Mouse (Mus musculus): Measurements from ENCODE around the gene Aptx. TPM values are rescaled to one million over a fixed set of nuclear protein-coding genes. Genes with fewer than 3 reads are reported as not detected.

The Aptx gene
- 43.5 and 44.8 TPM in 2 replicates for polyA plus RNA-seq (2014; fragmentation: Nextera tagmentation; extraction: Ambion mirVana)

DNA sequence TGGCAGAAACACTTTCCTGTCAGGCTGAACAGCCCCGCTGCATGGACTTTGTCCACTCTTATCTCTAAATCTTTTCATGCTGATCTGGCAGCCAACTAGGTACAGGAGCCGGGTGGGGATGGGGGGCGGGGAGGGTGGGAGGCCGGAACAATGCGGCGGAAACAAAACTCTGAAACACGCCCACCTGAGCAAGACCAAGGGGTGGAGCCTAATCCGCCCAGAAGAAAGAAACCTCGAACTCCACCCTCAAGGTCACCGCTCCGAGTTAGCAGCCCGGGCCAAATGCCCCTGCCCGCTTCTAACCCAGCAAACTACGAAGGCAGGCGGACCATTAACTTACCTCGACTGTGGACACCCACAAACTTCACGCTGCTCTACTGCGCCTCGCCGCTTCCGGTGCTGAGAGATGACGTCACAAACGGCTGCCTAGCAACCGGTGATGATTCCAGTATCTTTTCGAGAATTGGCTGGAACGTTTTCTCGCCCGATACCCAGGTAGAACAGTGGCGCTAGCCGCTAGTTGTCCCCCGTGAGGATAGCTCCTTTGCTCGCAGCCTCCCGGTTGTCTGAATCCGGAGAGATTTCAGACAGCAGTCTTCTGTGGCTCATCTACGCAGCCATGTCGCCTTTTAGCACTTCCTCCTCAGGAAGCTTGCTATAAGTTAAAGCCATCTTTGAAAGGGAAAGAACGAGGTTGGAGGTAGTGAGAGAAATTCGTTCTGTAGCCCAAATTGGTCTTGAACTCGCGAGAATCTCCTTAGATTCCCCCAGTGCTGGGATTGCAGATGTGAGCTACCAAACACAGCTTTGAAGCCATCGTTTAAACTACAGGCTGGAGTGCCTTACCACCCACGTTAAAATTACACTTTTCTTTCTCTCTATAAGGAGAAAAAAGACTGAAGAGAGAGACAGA is at the start of gene Aptx:
Gene Aptx, minus strand, starts transcription at position 398 of the 913 bp plus-strand sequence.
- under 1% methylated on average over 42 of the region's 42 CpGs for WGBS
- no peaks in the 10 kb centered on the region for H3K9me3 ChIP-seq (ENCODE audit: control insufficient read depth, low read length)
- H3K9ac ChIP-seq (replicated peaks; ENCODE audit: low read length) = peak within 1 kb of the TSS; percentile 62
- H3K27ac ChIP-seq (replicated peaks; ENCODE audit: low read depth, low read length) = peak within 1 kb of the TSS; percentile 96
- no peaks in the 10 kb centered on the region for H3K36me3 ChIP-seq (ENCODE audit: control insufficient read depth, insufficient read depth, low read length)
- H3K4me2 ChIP-seq (ENCODE audit: low read length) = peak within 1 kb of the TSS; percentile 63
- H3K27me3 ChIP-seq (ENCODE audit: control insufficient read depth, insufficient read depth, low read length) = no peaks in the 10 kb centered on the region
- ATAC-seq (ENCODE audit: low FRiP score, low TSS enrichment) = peak; percentile 95
- peak within 1 kb of the TSS; percentile 60 for H3K4me3 ChIP-seq (replicated peaks; ENCODE audit: low read depth, low read length)
- peaks cover 21% of the 10 kb centered on the region for H3K4me1 ChIP-seq (ENCODE audit: control insufficient read depth, insufficient read depth, low read length)
- peak; percentile 98 for DNase-seq

DNA sequence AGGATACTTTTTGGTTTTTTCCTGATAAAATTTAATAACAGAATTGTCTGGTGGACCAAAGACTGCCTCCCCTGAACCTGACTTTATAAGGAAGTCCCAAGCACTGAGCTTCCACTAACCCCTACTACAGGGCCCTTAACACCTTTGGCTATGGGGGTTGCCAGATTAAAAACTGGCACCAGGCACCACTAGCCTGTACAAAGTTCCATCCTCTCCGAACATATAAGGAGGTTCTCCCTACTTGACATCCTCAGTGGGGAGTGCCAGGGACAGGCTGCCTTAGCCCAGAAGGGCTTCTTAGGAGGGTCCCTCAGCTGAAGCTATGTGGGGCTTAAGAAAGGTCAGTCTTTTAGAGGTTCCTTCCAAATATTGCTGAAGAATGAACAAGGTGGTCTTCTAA is 32.4 kb upstream of the Aptx start:
- Histone ChIP-seq H3K4me1 (ENCODE audit: control insufficient read depth, insufficient read depth, low read length) (no peaks in the 10 kb centered on the region), H3K27me3 (ENCODE audit: control insufficient read depth, insufficient read depth, low read length) (no peaks in the 10 kb centered on the region), H3K36me3 (ENCODE audit: control insufficient read depth, insufficient read depth, low read length) (peaks cover 92% of the 10 kb centered on the region), H3K9me3 (ENCODE audit: control insufficient read depth, low read length) (no peaks in the 10 kb centered on the region), H3K9ac (replicated peaks; ENCODE audit: low read length) (no peak overlapping the region), H3K4me2 (ENCODE audit: low read length) (no peak overlapping the region), H3K4me3 (replicated peaks; ENCODE audit: low read depth, low read length) (no peak overlapping the region), H3K27ac (replicated peaks; ENCODE audit: low read depth, low read length) (no peak overlapping the region)
- DNase-seq (no peak), ATAC-seq (ENCODE audit: low FRiP score, low TSS enrichment) (no peak)
- WGBS = 74% methylated on average over 1 of the region's 1 CpGs

- H3K36me3 ChIP-seq (ENCODE audit: control insufficient read depth, insufficient read depth, low read length) = peaks cover 95% of the 10 kb centered on the region
- peaks cover 2% of the 10 kb centered on the region; the same call in 1 of the 2 replicates for H3K4me1 ChIP-seq (ENCODE audit: control insufficient read depth, insufficient read depth, low read length)
- ATAC-seq (ENCODE audit: low FRiP score, low TSS enrichment) (no peak), DNase-seq (no peak)
- no peaks in the 10 kb centered on the region for H3K27me3 ChIP-seq (ENCODE audit: control insufficient read depth, insufficient read depth, low read length)
- no peak overlapping the region for H3K4me2 ChIP-seq (ENCODE audit: low read length)
- no peak overlapping the region for H3K27ac ChIP-seq (replicated peaks; ENCODE audit: low read depth, low read length)
- H3K4me3 ChIP-seq (replicated peaks; ENCODE audit: low read depth, low read length) = no peak overlapping the region
- H3K9me3 ChIP-seq (ENCODE audit: control insufficient read depth, low read length) = no peaks in the 10 kb centered on the region
- H3K9ac ChIP-seq (replicated peaks; ENCODE audit: low read length) = no peak overlapping the region
These were observed 28.3 kb upstream of the Aptx start for GRCm38 (mm10) chr4:40731262-40731661.

DNA sequence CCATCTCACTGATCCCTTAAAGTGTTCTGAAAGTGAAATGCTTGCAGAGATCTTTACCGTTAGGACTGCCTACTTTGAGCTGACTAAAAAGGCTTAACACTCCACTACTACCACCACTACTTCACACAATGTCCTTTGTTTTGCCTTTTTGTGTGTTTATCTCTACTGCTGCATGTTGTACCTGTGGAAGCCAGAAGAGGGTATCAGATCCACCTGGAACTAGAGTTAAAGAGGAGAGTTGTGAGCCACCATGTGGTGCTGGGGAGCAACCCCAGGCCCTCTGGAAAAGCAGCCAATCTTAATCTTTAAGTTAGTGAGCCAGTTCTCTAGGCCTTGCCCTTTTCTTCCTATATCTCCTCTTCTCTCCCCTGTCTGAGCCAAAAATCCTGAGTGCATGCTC is 24.3 kb upstream of the Aptx start:
- H3K9me3 ChIP-seq (ENCODE audit: control insufficient read depth, low read length) = no peaks in the 10 kb centered on the region
- no peak overlapping the region for H3K4me3 ChIP-seq (replicated peaks; ENCODE audit: low read depth, low read length)
- no peak for ATAC-seq (ENCODE audit: low FRiP score, low TSS enrichment)
- 91% methylated on average over 1 of the region's 1 CpGs for WGBS
- no peak overlapping the region for H3K27ac ChIP-seq (replicated peaks; ENCODE audit: low read depth, low read length)
- peaks cover 81% of the 10 kb centered on the region for H3K36me3 ChIP-seq (ENCODE audit: control insufficient read depth, insufficient read depth, low read length)
- no peak for DNase-seq
- H3K27me3 ChIP-seq (ENCODE audit: control insufficient read depth, insufficient read depth, low read length) = no peaks in the 10 kb centered on the region
- peaks cover 27% of the 10 kb centered on the region for H3K4me1 ChIP-seq (ENCODE audit: control insufficient read depth, insufficient read depth, low read length)
- H3K4me2 ChIP-seq (ENCODE audit: low read length) = no peak overlapping the region
- H3K9ac ChIP-seq (replicated peaks; ENCODE audit: low read length) = no peak overlapping the region

GRCm38 (mm10) chr4:40725554-40725953 is 22.6 kb upstream of the Aptx start:
- Histone ChIP-seq H3K27me3 (ENCODE audit: control insufficient read depth, insufficient read depth, low read length) (no peaks in the 10 kb centered on the region), H3K36me3 (ENCODE audit: control insufficient read depth, insufficient read depth, low read length) (peaks cover 64% of the 10 kb centered on the region), H3K27ac (replicated peaks; ENCODE audit: low read depth, low read length) (no peak overlapping the region), H3K4me1 (ENCODE audit: control insufficient read depth, insufficient read depth, low read length) (peaks cover 37% of the 10 kb centered on the region), H3K9me3 (ENCODE audit: control insufficient read depth, low read length) (no peaks in the 10 kb centered on the region), H3K9ac (replicated peaks; ENCODE audit: low read length) (no peak overlapping the region), H3K4me3 (replicated peaks; ENCODE audit: low read depth, low read length) (no peak overlapping the region), H3K4me2 (ENCODE audit: low read length) (peak overlapping the region; percentile 85)
- DNase-seq (no peak), ATAC-seq (ENCODE audit: low FRiP score, low TSS enrichment) (no peak)

- Histone ChIP-seq H3K9ac (replicated peaks; ENCODE audit: low read length) (no peak overlapping the region), H3K27ac (replicated peaks; ENCODE audit: low read depth, low read length) (no peak overlapping the region), H3K4me2 (ENCODE audit: low read length) (peak overlapping the region; percentile 85), H3K4me1 (ENCODE audit: control insufficient read depth, insufficient read depth, low read length) (peaks cover 37% of the 10 kb centered on the region), H3K27me3 (ENCODE audit: control insufficient read depth, insufficient read depth, low read length) (no peaks in the 10 kb centered on the region), H3K36me3 (ENCODE audit: control insufficient read depth, insufficient read depth, low read length) (peaks cover 60% of the 10 kb centered on the region), H3K4me3 (replicated peaks; ENCODE audit: low read depth, low read length) (peak overlapping the region; percentile 90), H3K9me3 (ENCODE audit: control insufficient read depth, low read length) (no peaks in the 10 kb centered on the region)
- WGBS = 87% methylated on average over 7 of the region's 7 CpGs
- no peak for DNase-seq
- ATAC-seq (ENCODE audit: low FRiP score, low TSS enrichment) = no peak
These were observed 22.1 kb upstream of the Aptx start for GRCm38 (mm10) chr4:40725141-40725540.

DNA sequence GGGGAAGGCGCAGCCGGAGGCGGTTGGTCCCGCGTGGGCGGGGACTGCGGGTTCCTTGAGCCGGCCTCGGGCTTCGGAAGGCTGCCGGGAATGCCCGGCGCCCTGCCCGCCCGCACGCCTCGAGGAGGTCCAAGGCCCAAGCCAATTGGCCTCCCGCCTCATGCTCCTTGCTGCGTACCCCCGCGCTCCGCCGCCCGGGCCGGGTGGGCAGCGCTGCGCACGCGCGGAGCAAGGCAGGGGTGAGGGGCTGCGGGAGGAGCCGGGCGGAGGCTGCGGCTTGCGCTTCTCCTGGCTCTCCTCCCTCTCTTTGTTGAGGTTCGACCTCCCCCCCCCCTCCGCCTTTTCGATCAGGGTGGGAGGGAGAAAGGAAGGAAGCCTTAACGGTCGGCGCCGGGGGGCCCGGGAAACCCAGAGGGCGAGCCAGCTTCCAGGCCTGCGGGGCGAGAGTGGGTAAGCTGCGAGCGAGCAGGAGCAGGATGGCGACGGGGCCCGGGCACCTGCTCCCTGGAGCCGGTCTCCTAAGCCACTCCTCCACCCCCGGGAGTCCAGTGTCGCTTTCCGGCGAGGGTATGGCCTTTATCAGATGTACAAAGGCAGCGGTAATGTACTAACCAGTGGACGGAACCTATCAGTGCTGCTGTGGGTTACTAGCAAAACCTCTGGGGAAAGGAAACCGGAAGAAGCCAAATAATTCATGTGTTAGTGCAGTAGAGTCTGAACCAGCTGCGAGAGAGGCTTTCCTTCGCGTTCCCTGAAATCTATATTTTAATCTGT is 19.9 kb upstream of the Aptx start:
- H3K4me3 ChIP-seq (replicated peaks; ENCODE audit: low read depth, low read length) = peak overlapping the region; percentile 90
- WGBS = under 1% methylated on average over 58 of the region's 62 CpGs
- peak overlapping the region; percentile 85 for H3K4me2 ChIP-seq (ENCODE audit: low read length)
- H3K36me3 ChIP-seq (ENCODE audit: control insufficient read depth, insufficient read depth, low read length) = peaks cover 38% of the 10 kb centered on the region
- peak; percentile 91 for DNase-seq
- H3K27me3 ChIP-seq (ENCODE audit: control insufficient read depth, insufficient read depth, low read length) = no peaks in the 10 kb centered on the region
- peaks cover 37% of the 10 kb centered on the region for H3K4me1 ChIP-seq (ENCODE audit: control insufficient read depth, insufficient read depth, low read length)
- H3K9me3 ChIP-seq (ENCODE audit: control insufficient read depth, low read length) = no peaks in the 10 kb centered on the region
- H3K9ac ChIP-seq (replicated peaks; ENCODE audit: low read length) = peak overlapping the region; percentile 96
- peak; percentile 91 for ATAC-seq (ENCODE audit: low FRiP score, low TSS enrichment)
- peak overlapping the region; percentile 100 for H3K27ac ChIP-seq (replicated peaks; ENCODE audit: low read depth, low read length)

DNA sequence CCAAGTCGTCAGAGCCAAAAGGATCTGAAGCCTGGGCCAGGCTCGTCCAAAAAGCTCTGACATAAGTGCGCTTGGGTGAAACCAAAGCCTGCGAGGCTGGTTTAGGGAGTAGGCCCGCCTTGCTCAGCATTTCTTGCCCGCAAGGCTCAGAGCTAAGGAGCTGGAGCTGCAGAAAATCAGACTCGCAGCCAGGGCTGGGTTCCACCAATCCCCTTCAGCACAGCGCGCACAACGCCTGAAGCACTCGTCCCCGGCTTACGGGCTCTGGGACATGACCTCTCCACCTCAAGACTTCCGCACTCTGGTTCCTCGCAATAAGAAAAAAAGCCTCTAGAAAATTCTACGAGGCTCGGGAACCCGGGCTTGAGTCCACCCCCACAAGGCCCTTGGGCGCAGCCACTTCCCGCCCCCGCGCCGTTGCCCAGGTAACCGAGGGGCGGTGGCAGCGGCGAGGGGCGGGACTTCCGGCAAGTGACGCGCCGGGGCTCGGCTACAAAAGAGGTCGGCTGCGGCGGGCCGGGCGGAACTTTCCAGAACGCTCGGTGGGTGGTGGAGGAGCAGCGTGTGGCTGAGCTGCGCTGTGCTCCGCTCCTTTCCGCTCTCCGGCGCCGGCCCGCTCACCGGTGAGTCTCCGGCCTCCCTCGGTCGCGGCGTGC is 19.1 kb upstream of the Aptx start, which contains the start of gene Dnaja1:
Gene Dnaja1, plus strand, starts transcription at position 140 of the 656 bp plus-strand sequence.
- DNase-seq (peak; percentile 98), ATAC-seq (ENCODE audit: low FRiP score, low TSS enrichment) (peak; percentile 94)
- Histone ChIP-seq H3K4me1 (ENCODE audit: control insufficient read depth, insufficient read depth, low read length) (peaks cover 37% of the 10 kb centered on the region), H3K9me3 (ENCODE audit: control insufficient read depth, low read length) (no peaks in the 10 kb centered on the region), H3K27ac (replicated peaks; ENCODE audit: low read depth, low read length) (peak within 1 kb of the TSS; percentile 100), H3K4me2 (ENCODE audit: low read length) (peak within 1 kb of the TSS; percentile 85), H3K36me3 (ENCODE audit: control insufficient read depth, insufficient read depth, low read length) (peaks cover 31% of the 10 kb centered on the region), H3K4me3 (replicated peaks; ENCODE audit: low read depth, low read length) (peak within 1 kb of the TSS; percentile 90), H3K27me3 (ENCODE audit: control insufficient read depth, insufficient read depth, low read length) (no peaks in the 10 kb centered on the region), H3K9ac (replicated peaks; ENCODE audit: low read length) (peak within 1 kb of the TSS; percentile 96)
- WGBS = under 1% methylated on average over 54 of the region's 54 CpGs

Measured in midbrain, embryonic 14.5 days (tissue).